ENCODE assay signal across 9 mouse cellular contexts in the genomic region with DNA sequence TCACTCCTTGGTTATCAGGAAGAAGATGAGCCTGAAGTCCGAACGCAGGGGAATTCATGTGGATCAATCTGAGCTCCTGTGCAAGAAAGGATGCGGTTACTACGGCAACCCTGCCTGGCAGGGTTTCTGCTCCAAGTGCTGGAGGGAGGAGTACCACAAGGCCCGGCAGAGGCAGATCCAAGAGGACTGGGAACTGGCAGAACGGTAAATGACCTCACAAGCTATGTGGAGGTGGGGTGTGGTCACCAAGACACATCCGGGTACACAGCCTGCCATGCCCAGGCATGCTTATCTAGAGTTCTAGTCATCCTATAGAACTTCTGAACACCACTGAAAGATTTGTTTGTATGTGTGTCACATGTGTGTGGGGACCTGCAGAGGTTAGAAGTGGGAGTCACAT. TPM values are rescaled to one million over a fixed set of nuclear protein-coding genes. Genes with fewer than 3 reads are reported as not detected.
A peak's percentile ranks its signal among the peaks of the same experiment; 100 is the strongest.
DNase-seq lines count a peak whose midpoint lies in the region; ATAC-seq lines count a peak whose summit lies in the region.
"Had no signal": no experiment of that assay in that cellular context is flagged by ENCODE, and none has a peak within 500 bp of the region (broad histone marks: within the 10 kb centered on the region; RNA-seq: fewer than 3 reads in every experiment).

No protein-coding gene starts in this region.

- no peak overlapping the region for H3K4me2 ChIP-seq in liver, embryonic 15.5 days

- ATAC-seq in liver, embryonic 15.5 days (ENCODE audit: insufficient read depth): peak; percentile 56; the same call in 1 of the 2 replicates
- ATAC-seq in cerebellum, adult (ENCODE audit: insufficient number of reproducible peaks, low FRiP score, low TSS enrichment): no peak

- 70% methylated on average over 7 of the region's 7 CpGs for WGBS in liver, embryonic 15.5 days (ENCODE audit: insufficient replicate concordance)

- no peak overlapping the region for H3K27ac ChIP-seq in liver, embryonic 15.5 days (replicated peaks)

- no peaks in the 10 kb centered on the region for H3K9me3 ChIP-seq in liver, embryonic 15.5 days (replicated peaks)

- H3K27me3 ChIP-seq in liver, embryonic 15.5 days: no peaks in the 10 kb centered on the region

- H3K4me3 ChIP-seq in liver, embryonic 15.5 days (replicated peaks): no peak overlapping the region

- no peak overlapping the region for H3K9ac ChIP-seq in liver, embryonic 15.5 days

- peaks cover 42% of the 10 kb centered on the region for H3K4me1 ChIP-seq in liver, embryonic 15.5 days (replicated peaks)

- peak; percentile 17 for DNase-seq in embryo, embryonic 10 days (ENCODE audit: low spot score)
- DNase-seq in embryo, embryonic 10.5 days (ENCODE audit: low spot score): no peak
- peak; percentile 36 for DNase-seq in 3T3-L1 (ENCODE audit: low read depth, low spot score)
- peak; percentile 25 to 34 for DNase-seq in frontal cortex, postnatal 36 days (ENCODE audit: low spot score in 2 of 2)
- no peak for DNase-seq in heart, adult 9 months (ENCODE audit: low spot score in 2 of 2)
- no peak for DNase-seq in kidney, adult 8-10 months
- DNase-seq: lung, postnatal 10 days had no signal

- H3K36me3 ChIP-seq in liver, embryonic 15.5 days (replicated peaks): peaks cover 55% of the 10 kb centered on the region

RNA-seq across cellular contexts. Expression of gene Rabgef1, which starts 15.8 kb away (rescaled TPM):
- polyA plus RNA-seq in liver, embryonic 15.5 days (2015; fragmentation: Nextera tagmentation; extraction: Ambion mirVana): 22.7 and 25.2 TPM in 2 replicates

RNA-seq across cellular contexts. Expression of gene Tmem248, which starts 29.5 kb away (rescaled TPM):
- 22.7 and 26.2 TPM in 2 replicates for polyA plus RNA-seq in liver, embryonic 15.5 days (2015; fragmentation: Nextera tagmentation; extraction: Ambion mirVana)

RNA-seq across cellular contexts. Expression of gene Kctd7, which starts 42.7 kb away (rescaled TPM):
- polyA plus RNA-seq in liver, embryonic 15.5 days (2015; fragmentation: Nextera tagmentation; extraction: Ambion mirVana): 6.0 and 6.6 TPM in 2 replicates

Comparison
In these comparisons a context has a peak if more than half of its experiments do, and no peak if none do; other contexts are left out.
1. DNase-seq: peak in embryo, embryonic 10 days (single experiment), 3T3-L1 (single experiment) and frontal cortex, postnatal 36 days (2 of 2); none in embryo, embryonic 10.5 days (single experiment), heart, adult 9 months (0 of 2) and kidney, adult 8-10 months (0 of 2).